Mouse (Mus musculus): ENCODE measurements around the gene Desi1.
A peak's percentile ranks its signal among the peaks of the same experiment; 100 is the strongest.

Desi1 gene

GRCm38 (mm10) chr15:81964980-81965545, 68.6 kb downstream of the Desi1 start:
- no peak for DNase-seq

GRCm38 (mm10) chr15:81964262-81964661, 69.4 kb downstream of the Desi1 start:
- no peak for DNase-seq

- DNase-seq = no peak
These were observed 72.6 kb downstream of the Desi1 start for GRCm38 (mm10) chr15:81961078-81961451.

GRCm38 (mm10) chr15:81960171-81961077, 73.2 kb downstream of the Desi1 start, which contains the start of gene Pmm1:
Pmm1 (minus strand) TSS chr15:81960930.
- peak; percentile 100 for DNase-seq

- DNase-seq = no peak
These were observed 74.8 kb downstream of the Desi1 start for GRCm38 (mm10) chr15:81958906-81959305.

- DNase-seq = no peak
These were observed 76.1 kb downstream of the Desi1 start for GRCm38 (mm10) chr15:81957598-81957997.

- DNase-seq = peak; percentile 24 to 67
These were observed 77.2 kb downstream of the Desi1 start for GRCm38 (mm10) chr15:81956457-81956856.

GRCm38 (mm10) chr15:81955414-81955813, 78.2 kb downstream of the Desi1 start:
- no peak for DNase-seq

- DNase-seq = no peak
These were observed 78.9 kb downstream of the Desi1 start for GRCm38 (mm10) chr15:81954716-81955115.

- DNase-seq = no peak
These were observed 79.5 kb downstream of the Desi1 start for GRCm38 (mm10) chr15:81954151-81954583.

GRCm38 (mm10) chr15:81952310-81952709, 81.4 kb downstream of the Desi1 start:
- no peak for DNase-seq

GRCm38 (mm10) chr15:81951159-81951558, 82.5 kb downstream of the Desi1 start:
- DNase-seq = no peak

GRCm38 (mm10) chr15:81950716-81951115, 82.9 kb downstream of the Desi1 start:
- no peak for DNase-seq

GRCm38 (mm10) chr15:81949476-81950131, 84.1 kb downstream of the Desi1 start:
- peak; percentile 58 to 67 for DNase-seq

- no peak for DNase-seq
These were observed 84.6 kb downstream of the Desi1 start for GRCm38 (mm10) chr15:81949076-81949475.

- no peak for DNase-seq
These were observed 90.4 kb downstream of the Desi1 start for GRCm38 (mm10) chr15:81943176-81943749.

Measured in kidney, postnatal 36 days (tissue).